Mouse (Mus musculus) lung, adult 18-20 months (tissue): Measurements from ENCODE around the gene Tex44.

ENCODE experiments used
- DNase-seq, 2 experiments: peaks; one replicate each; pipeline ENCODE4 v3.0.0; 2022; ENCODE audit warnings: mixed read lengths in 2 of 2

Tex44 gene

DNA sequence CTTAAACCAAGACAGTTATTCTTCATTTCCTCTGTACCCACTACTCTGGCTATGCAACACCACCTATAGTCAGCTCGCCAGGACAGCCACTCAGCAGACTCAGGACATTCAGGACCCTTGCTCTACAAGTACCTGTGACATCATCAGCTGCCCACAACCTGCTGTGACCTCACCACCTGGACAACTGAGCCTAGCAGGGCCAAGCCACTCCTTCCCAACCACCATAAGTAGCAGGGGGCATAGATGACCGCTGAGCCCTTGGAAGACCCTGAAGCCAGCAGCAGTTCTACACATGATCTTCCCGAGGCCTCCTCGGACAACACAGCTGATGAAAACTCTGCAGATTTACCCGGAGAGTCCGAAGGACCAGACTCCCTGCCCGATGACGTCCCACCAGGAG lies at the start of gene Tex44, which contains the start of gene Nmur1:
Gene Tex44, plus strand, starts transcription at position 202 of the 400 bp plus-strand sequence.
Gene Nmur1, minus strand, starts transcription at position 101 of the 400 bp plus-strand sequence.
- DNase-seq = no peak

GRCm38 (mm10) chr1:86376354-86376753 lies 49.8 kb upstream of the Tex44 start:
- no peak for DNase-seq

- no peak for DNase-seq
These were observed 47.5 kb upstream of the Tex44 start for GRCm38 (mm10) chr1:86378662-86379061.

DNA sequence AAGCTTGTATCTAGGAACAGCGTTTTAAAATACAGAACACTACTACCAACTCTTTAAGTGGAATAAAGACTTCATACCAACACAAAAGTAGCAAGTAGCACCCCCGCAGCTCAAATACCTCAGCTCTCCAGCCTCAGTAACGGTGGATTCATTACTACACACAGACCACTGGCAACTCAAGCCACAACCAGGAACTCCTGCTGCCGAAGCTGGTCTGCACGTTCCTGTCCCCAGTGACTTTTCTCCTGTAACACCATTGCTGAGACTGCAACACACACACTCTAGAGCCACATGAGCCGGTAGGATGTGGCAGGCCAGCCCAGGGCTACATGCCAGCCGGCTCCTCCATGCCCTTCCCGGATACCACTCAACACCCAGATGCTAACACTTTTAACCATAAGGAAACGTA lies 47.0 kb upstream of the Tex44 start:
- no peak for DNase-seq

DNA sequence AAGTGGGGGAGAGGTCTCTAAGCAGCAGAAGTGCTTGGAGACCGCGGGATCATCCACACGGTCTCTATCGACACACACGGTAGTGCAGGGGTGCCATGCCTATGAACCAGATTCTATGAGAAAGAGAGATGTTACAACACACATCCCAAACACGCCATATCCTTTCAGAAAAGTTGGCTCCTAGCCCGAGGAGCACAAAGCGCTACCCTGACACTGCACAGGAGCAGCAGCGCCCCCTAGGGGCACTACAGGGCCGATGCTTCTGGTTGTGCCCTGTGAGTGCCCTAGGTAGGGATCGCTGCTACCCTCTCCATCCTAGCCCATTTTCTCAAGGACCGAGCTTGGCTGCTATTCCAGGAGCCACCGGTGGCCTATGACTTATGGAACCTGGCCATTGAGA lies 45.1 kb upstream of the Tex44 start:
- peak; percentile 57 to 76 for DNase-seq

GRCm38 (mm10) chr1:86389230-86389629 lies 36.9 kb upstream of the Tex44 start:
- peak; percentile 63 to 67 for DNase-seq

DNA sequence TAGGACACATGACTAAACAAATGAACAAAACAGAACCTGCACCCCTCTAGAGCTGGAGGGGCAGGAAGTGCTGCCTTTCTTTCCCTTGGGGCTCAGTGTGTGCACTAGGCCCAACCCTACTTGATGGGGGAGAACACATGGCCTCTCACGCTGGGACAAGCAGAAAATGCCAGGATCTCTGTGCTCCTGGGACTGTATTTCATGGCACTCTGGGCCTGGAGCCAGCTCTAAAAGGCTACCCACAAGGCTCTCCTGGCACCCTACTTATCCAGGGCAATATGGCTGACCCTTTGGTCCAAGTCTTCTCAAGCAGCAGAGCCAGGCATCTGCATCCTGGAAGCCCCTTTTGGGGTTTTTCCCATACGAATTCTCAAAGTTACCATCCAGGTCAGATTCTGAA lies 34.7 kb upstream of the Tex44 start:
- no peak for DNase-seq

DNA sequence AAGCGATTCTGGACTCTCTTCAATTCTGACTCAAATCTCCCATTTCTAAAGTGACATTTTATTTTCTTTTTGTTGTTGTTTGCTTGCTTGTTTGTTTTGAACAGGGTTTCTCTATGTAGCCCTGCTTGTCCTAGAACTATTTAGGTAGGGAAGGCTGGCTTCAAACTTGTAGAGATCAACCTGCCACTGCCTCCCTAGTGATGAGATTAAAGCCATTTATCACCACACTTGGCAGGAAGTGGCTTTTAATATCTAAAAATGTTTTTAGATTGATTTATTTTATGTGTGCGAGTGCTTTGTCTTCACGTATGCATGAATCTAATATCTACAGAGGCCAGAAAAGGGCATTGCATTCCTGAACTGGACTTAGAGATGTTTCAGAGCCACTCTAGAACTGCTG lies 32.9 kb upstream of the Tex44 start:
- DNase-seq = no peak

DNA sequence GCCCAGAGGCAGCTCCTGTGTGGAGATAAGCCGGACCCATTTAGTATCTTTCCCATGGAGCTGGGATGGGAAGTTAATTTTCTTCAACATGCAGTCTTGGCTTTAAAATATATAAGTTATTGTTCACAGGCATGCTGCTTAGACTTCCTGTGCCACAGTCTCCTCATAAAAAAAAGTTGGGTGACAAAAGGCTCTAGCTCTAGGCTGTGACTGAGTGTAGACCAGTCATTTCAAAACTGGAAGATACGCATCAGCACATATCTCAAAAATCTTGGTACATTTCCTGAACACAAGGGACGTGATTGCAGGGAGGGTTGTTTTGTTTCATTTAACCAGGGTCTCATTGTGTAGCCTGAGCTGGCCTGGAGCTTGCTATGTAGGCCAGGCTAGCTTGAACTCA lies 31.9 kb upstream of the Tex44 start:
- DNase-seq = no peak

DNA sequence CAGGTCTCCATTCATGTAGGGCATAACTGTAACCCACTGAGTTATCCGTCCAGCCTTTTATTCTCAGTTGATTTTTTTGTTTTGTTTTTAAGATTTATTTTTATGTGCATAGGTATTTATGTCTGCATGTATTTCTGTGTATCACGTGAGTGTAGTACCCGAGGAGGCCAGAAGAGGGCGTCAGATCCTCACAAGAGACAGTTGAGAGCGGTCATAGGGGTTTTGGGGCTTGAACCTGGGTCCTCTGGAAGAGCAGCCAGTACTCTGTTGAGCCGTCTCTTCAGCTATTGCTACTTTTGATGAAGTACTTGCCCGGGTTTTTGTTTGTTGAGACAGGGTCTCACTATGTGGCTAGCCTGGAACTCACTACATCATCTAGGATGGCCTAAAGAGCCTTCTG lies 30.2 kb upstream of the Tex44 start:
- no peak for DNase-seq

DNA sequence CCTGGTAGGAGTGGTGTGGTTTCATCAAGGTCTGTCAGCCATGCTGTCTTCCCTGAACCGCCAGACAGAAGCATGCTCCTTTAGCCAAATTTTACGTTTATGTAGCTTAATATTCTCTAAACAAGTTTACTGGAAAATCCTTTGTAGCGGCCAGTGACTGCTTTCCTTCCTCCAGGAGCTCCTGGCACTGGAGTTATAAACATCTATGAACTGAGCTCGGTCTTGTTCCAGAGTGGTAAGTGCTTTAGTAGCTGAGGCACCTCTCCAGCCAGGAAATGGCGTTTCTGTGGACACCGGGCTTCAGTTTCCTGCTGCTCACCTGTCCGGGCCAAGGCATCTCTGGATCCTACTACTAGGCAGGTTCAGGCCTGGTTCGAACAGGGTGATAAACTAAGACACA lies 28.5 kb upstream of the Tex44 start:
- DNase-seq = peak in 1 of 2 experiments; percentile 38

DNA sequence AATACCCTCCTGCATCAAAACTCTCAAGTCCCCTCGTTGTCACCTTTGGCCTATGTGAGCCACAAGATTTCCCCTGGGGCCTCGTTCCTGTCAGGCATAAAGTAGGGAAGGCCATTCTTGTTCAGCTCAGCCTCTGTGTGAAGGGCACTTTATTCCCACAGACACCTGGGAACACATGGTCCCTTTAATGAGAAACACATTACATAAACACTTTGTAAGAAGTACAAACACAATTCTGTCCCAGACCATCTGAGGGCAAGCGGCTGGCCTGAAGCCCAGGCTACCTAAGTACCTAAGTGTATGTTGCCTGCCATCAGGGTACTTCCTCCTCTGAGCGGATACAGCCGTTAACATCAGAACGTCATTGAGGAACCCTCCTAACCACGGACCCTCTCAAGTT lies 27.9 kb upstream of the Tex44 start:
- peak; percentile 63 to 66 for DNase-seq

- no peak for DNase-seq
These were observed 26.8 kb upstream of the Tex44 start for GRCm38 (mm10) chr1:86399322-86399721.

- no peak for DNase-seq
These were observed 25.9 kb upstream of the Tex44 start for GRCm38 (mm10) chr1:86400096-86400754.

DNA sequence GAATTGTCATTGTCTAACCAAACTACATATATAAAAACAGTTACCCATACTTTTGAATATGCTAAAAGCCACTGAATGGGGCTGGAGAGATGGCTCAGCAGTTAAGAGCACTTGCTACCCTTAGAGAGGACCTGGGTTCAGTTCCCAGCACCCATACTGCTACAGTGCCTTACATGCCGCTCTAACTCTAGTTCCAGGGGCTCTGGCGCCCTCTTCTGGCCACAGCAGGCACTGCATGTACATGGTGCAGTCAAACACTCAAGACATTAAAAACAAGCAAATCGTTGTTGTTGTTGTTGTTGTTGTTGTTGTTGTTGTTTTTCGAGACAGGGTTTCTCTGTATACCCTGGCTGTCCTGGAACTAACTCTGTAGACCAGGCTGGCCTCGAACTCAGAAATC lies 21.3 kb upstream of the Tex44 start:
- no peak for DNase-seq

DNA sequence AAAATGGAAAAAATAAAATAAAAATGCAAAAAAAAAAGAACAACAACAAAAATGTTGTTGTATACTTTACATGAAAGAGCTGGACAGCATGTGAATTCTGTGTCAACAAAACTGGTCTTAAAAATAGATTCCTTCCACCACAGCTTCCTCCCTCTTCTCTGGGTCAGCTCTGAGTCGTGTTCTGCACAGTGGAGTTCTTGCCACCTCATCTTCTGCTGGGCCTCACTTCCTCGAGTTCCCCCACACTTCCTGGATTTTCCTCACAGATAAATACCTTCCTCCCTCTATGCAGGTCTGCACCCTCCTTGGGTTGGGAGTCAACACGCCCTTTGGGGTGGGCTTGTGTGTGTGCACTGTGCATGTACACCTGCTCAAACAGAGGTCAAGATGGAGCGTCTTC lies 19.8 kb upstream of the Tex44 start:
- no peak for DNase-seq

GRCm38 (mm10) chr1:86406914-86407313 lies 19.2 kb upstream of the Tex44 start:
- peak; percentile 25 to 44 for DNase-seq

GRCm38 (mm10) chr1:86408515-86408914 lies 17.6 kb upstream of the Tex44 start:
- no peak for DNase-seq

GRCm38 (mm10) chr1:86409476-86409875 lies 16.7 kb upstream of the Tex44 start:
- no peak for DNase-seq

GRCm38 (mm10) chr1:86414715-86415114 lies 11.4 kb upstream of the Tex44 start:
- no peak for DNase-seq

- DNase-seq = no peak
These were observed 11.0 kb upstream of the Tex44 start for GRCm38 (mm10) chr1:86415144-86415543.

DNA sequence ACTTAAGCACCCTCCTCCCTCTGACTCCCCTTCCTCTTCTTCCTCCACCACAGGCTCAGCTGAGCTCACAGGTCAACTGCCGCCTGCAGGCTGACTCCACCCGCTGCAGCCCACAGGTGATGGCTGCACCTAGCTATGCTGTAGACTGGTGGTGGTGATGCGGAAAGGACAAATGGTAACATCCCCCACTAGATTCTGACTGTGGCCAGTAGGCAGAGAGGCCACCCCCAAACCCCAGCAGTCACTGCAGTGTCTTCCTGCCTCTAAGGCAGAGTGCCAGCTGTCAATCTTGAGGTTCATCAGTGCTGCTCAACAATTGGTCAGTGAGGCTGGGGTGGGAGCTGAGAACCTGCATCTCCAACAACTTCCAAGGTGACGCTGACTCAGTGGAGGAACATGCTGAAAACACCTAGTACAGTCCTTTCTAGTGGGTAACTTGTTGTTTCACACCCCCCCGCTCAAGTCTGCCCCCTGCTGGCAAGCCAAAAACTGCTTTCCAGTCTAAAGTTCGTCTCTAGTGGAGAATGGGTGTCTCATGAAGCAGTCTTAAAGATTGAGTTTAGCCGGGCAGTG lies 10.4 kb upstream of the Tex44 start:
- peak in 1 of 2 experiments; percentile 39 for DNase-seq

DNA sequence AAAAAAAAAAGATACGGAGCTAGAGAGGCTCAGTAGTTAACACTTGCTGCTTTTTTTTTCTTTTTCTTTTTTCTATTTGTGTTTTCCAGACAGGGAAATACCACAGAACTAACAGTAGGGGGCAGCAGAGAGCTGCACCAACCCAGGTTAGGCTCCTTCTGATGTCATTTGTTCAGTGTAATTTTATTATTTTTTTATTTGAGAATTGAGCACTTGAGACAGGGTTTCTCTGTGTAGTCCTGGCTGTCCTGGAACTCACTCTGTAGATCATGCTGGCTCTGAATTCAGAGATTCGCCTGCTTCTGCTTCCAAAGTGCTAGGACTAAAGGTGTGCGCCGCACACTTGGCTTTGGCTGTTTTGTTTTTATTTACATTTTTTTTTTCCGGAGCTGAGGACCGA lies 9.8 kb upstream of the Tex44 start:
- DNase-seq = no peak

GRCm38 (mm10) chr1:86421007-86421406 lies 5.1 kb upstream of the Tex44 start:
- DNase-seq = peak; percentile 72 to 84

- DNase-seq = no peak
These were observed 2.2 kb upstream of the Tex44 start for GRCm38 (mm10) chr1:86423879-86424278.
